Mouse (Mus musculus): ENCODE data around the gene Prf1. TPM values are rescaled to one million over a fixed set of nuclear protein-coding genes. Genes with fewer than 3 reads are reported as not detected.

Gene Prf1
- polyA plus RNA-seq, 1 experiment from 2014 or later, result not detected

GRCm38 (mm10) chr10:61272089-61272626 lies 25.5 kb upstream of the Prf1 start:
- TF ChIP-seq CTCF (IDR thresholded peaks at IDR 0.05), result no peak
- in situ Hi-C loops (cut with MboI; ENCODE audit: low pct_unique_long_range_greater_than_20kb), result no loop called here
- no peaks in the 10 kb centered on the region for H3K27me3 ChIP-seq
- ChIA-PET CTCF (interaction anchor here (0.8 to 1.7 kb wide), 2 partner anchors 13 to 60 kb away, joined by 4 read pairs; no protein-coding TSS in a partner anchor), POLR2A (interaction anchor here (0.7 to 1.3 kb wide), 2 partner anchors 15 to 57 kb away, joined by 3 read pairs; no protein-coding TSS in a partner anchor)
- ATAC-seq (peak; percentile 48), DNase-seq (ENCODE audit: low read depth, low spot score) (peak; percentile 71)

- ChIA-PET CTCF (interaction anchor here (0.8 to 1.7 kb wide), 2 partner anchors 61 to 73 kb away, joined by 3 to 4 read pairs; no protein-coding TSS in a partner anchor), POLR2A (interaction anchor here (0.7 to 1.3 kb wide), 2 partner anchors 14 to 56 kb away, joined by 3 read pairs; no protein-coding TSS in a partner anchor)
- H3K27me3 ChIP-seq, result no peaks in the 10 kb centered on the region
- ATAC-seq (no peak), DNase-seq (ENCODE audit: low read depth, low spot score) (no peak)
- in situ Hi-C loops (cut with MboI; ENCODE audit: low pct_unique_long_range_greater_than_20kb), result no loop called here
- TF ChIP-seq CTCF (IDR thresholded peaks at IDR 0.05), result no peak
These were observed 25.0 kb upstream of the Prf1 start for GRCm38 (mm10) chr10:61272631-61273030.

- ChIA-PET CTCF (interaction anchor here (0.8 to 1.7 kb wide), 4 partner anchors 52 to 74 kb away, joined by 3 to 4 read pairs (median 4); no protein-coding TSS in a partner anchor), POLR2A (interaction anchor here (1.3 kb wide), 1 partner anchor 14 kb away, joined by 3 read pairs; no protein-coding TSS in a partner anchor)
- no peaks in the 10 kb centered on the region for H3K27me3 ChIP-seq
- DNase-seq (ENCODE audit: low read depth, low spot score), result no peak
- in situ Hi-C loops (cut with MboI; ENCODE audit: low pct_unique_long_range_greater_than_20kb), result no loop called here
- no peak for TF ChIP-seq CTCF (IDR thresholded peaks at IDR 0.05)
- ATAC-seq, result no peak
These were observed 24.4 kb upstream of the Prf1 start, which contains the start of gene Adamts14 for GRCm38 (mm10) chr10:61273081-61273843. Adamts14 (minus strand) TSS chr10:61273438.

- no peak for TF ChIP-seq CTCF (IDR thresholded peaks at IDR 0.05)
- ATAC-seq, result no peak
- POLR2A ChIA-PET, result interaction anchor here (1.2 kb wide), 1 partner anchor 36 kb away, joined by 4 read pairs; no protein-coding TSS in a partner anchor
- CTCF ChIA-PET, result interaction anchor here (1.2 kb wide), 2 partner anchors 52 to 54 kb away, joined by 3 to 4 read pairs; no protein-coding TSS in a partner anchor
- in situ Hi-C loops (cut with MboI; ENCODE audit: low pct_unique_long_range_greater_than_20kb), result no loop called here
- no peak for DNase-seq (ENCODE audit: low read depth, low spot score)
- no peaks in the 10 kb centered on the region for H3K27me3 ChIP-seq
These were observed 23.8 kb upstream of the Prf1 start for GRCm38 (mm10) chr10:61273844-61274215.

GRCm38 (mm10) chr10:61274532-61274931 lies 23.1 kb upstream of the Prf1 start:
- ChIA-PET CTCF (interaction anchor here (1.2 to 2.0 kb wide), 4 partner anchors 49 to 63 kb away, joined by 4 to 9 read pairs (median 4); no protein-coding TSS in a partner anchor), POLR2A (interaction anchor here (0.9 to 1.2 kb wide), 2 partner anchors 37 to 57 kb away, joined by 3 to 4 read pairs; no protein-coding TSS in a partner anchor)
- in situ Hi-C loops (cut with MboI; ENCODE audit: low pct_unique_long_range_greater_than_20kb), result no loop called here
- TF ChIP-seq CTCF (IDR thresholded peaks at IDR 0.05), result no peak
- H3K27me3 ChIP-seq, result no peaks in the 10 kb centered on the region
- ATAC-seq (no peak), DNase-seq (ENCODE audit: low read depth, low spot score) (peak; percentile 71)

- no peak for ATAC-seq
- no peaks in the 10 kb centered on the region for H3K27me3 ChIP-seq
- TF ChIP-seq CTCF (IDR thresholded peaks at IDR 0.05), result no peak
- CTCF ChIA-PET, result interaction anchor here (0.7 to 2.7 kb wide), 10 partner anchors 10 to 79 kb away, joined by 3 to 15 read pairs (median 4); no protein-coding TSS in a partner anchor
- no peak for DNase-seq (ENCODE audit: low read depth, low spot score)
- POLR2A ChIA-PET, result no interaction called here
- in situ Hi-C loops (cut with MboI; ENCODE audit: low pct_unique_long_range_greater_than_20kb), result no loop called here
These were observed 21.9 kb upstream of the Prf1 start for GRCm38 (mm10) chr10:61275669-61276110.

- ATAC-seq (no peak), DNase-seq (ENCODE audit: low read depth, low spot score) (no peak)
- no peaks in the 10 kb centered on the region for H3K27me3 ChIP-seq
- ChIA-PET POLR2A (interaction anchor here (0.6 kb wide), 1 partner anchor 102 kb away, joined by 5 read pairs; no protein-coding TSS in a partner anchor), CTCF (interaction anchor here (1.4 to 2.7 kb wide), 3 partner anchors 8 to 80 kb away, joined by 4 to 15 read pairs (median 5); no protein-coding TSS in a partner anchor)
- in situ Hi-C loops (cut with MboI; ENCODE audit: low pct_unique_long_range_greater_than_20kb), result no loop called here
- TF ChIP-seq CTCF (IDR thresholded peaks at IDR 0.05), result no peak
These were observed 20.6 kb upstream of the Prf1 start for GRCm38 (mm10) chr10:61277051-61277450.

- TF ChIP-seq CTCF (IDR thresholded peaks at IDR 0.05), result no peak
- POLR2A ChIA-PET, result no interaction called here
- ATAC-seq, result peak; percentile 89
- in situ Hi-C loops (cut with MboI; ENCODE audit: low pct_unique_long_range_greater_than_20kb), result no loop called here
- DNase-seq (ENCODE audit: low read depth, low spot score), result peak; percentile 89
- CTCF ChIA-PET, result interaction anchor here (1.0 kb wide), 1 partner anchor 11 kb away, joined by 3 read pairs; no protein-coding TSS in a partner anchor
- H3K27me3 ChIP-seq, result no peaks in the 10 kb centered on the region
These were observed 19.5 kb upstream of the Prf1 start for GRCm38 (mm10) chr10:61277918-61278674.

GRCm38 (mm10) chr10:61281115-61281514 lies 16.5 kb upstream of the Prf1 start:
- ATAC-seq, result no peak

GRCm38 (mm10) chr10:61284309-61284708 lies 13.3 kb upstream of the Prf1 start:
- DNase-seq (ENCODE audit: low read depth, low spot score), result no peak
- no peaks in the 10 kb centered on the region for H3K27me3 ChIP-seq
- no peak for TF ChIP-seq CTCF (IDR thresholded peaks at IDR 0.05)
- POLR2A ChIA-PET, result no interaction called here
- in situ Hi-C loops (cut with MboI; ENCODE audit: low pct_unique_long_range_greater_than_20kb), result no loop called here
- no peak for ATAC-seq
- CTCF ChIA-PET, result interaction anchor here (1.0 to 1.9 kb wide), 2 partner anchors 8 to 53 kb away, joined by 3 to 15 read pairs; no protein-coding TSS in a partner anchor

More at GRCm38 (mm10) chr10:61281115-61281514, 16.5 kb upstream of the Prf1 start:
- no peaks in the 10 kb centered on the region for H3K27me3 ChIP-seq
- DNase-seq (ENCODE audit: low read depth, low spot score), result no peak
- ChIA-PET POLR2A (no interaction called here), CTCF (no interaction called here)
- in situ Hi-C loops (cut with MboI; ENCODE audit: low pct_unique_long_range_greater_than_20kb), result no loop called here
- TF ChIP-seq CTCF (IDR thresholded peaks at IDR 0.05), result no peak

All from Patski (cell line).